ENCODE assay signal across 30 mouse cellular contexts in the genomic region with DNA sequence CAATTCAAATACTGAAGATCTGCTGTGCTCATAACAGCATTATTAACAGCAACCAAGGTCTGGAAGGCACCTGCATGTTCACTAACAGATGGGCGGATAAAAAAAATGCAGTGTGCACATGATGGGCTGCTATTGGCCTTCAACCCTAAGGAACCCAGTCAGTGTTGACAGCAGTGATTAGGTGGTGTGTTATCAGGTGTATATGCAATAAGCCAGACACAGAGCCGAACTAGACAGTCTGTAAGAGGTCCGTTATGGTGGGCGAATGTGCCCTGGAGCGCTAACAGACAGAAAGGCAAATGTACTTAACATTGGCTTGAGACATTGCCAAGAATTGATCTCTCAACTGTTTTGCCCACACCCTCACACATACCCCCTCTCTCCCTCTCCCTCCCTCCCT.
DNase-seq lines count a peak whose midpoint lies in the region; ATAC-seq and TF ChIP-seq lines count a peak whose summit lies in the region.
"Had no signal": no experiment of that assay in that cellular context is flagged by ENCODE, and none has a peak within 500 bp of the region (broad histone marks: within the 10 kb centered on the region; RNA-seq: fewer than 3 reads in every experiment).

No protein-coding gene starts in this region.

- no peaks in the 10 kb centered on the region for H3K36me3 ChIP-seq in heart, embryonic 11.5 days (ENCODE audit: control insufficient read depth, insufficient read depth, low read length)
- no peaks in the 10 kb centered on the region for H3K36me3 ChIP-seq in heart, embryonic 14.5 days (ENCODE audit: control insufficient read depth, insufficient read depth, low read length)
- H3K36me3 ChIP-seq in heart, adult 2 months (ENCODE audit: control insufficient read depth, insufficient read depth, low read length), result no peaks in the 10 kb centered on the region
- no peaks in the 10 kb centered on the region for H3K36me3 ChIP-seq in heart, postnatal 0 days (replicated peaks; ENCODE audit: control insufficient read depth, insufficient read depth, low read length)
- H3K36me3 ChIP-seq in hindbrain, embryonic 16.5 days (ENCODE audit: control insufficient read depth, insufficient read depth, low read length), result no peaks in the 10 kb centered on the region
- H3K36me3 ChIP-seq: embryonic facial prominence, embryonic 10.5 days; forebrain, embryonic 12.5 days; forebrain, embryonic 15.5 days; G1E; hindbrain, embryonic 12.5 days; intestine, embryonic 15.5 days; kidney, embryonic 15.5 days had no signal

- H3K79me2 ChIP-seq in heart, adult 2 months (replicated peaks; ENCODE audit: control insufficient read depth, insufficient read depth, low read length), result no peaks in the 10 kb centered on the region

- no peak for DNase-seq in heart, postnatal 14 days
- DNase-seq in heart, adult 2 months, result no peak
- DNase-seq in heart, postnatal 0 days (ENCODE audit: low spot score), result peak; percentile 16
- DNase-seq in heart, postnatal 4 days, result no peak
- DNase-seq: adrenal gland, postnatal 14 days; B cell, adult 2 months; cerebellum, adult 11-12 months; cerebellum, adult 8-10 months; cerebellum, postnatal 10 days; cerebellum, postnatal 36 days; embryo, embryonic 11 days; gastrocnemius, postnatal 10 days; gastrocnemius, postnatal 36 days; kidney, adult 11 months; kidney, adult 8-10 months had no signal

- no peak overlapping the region for H3K9ac ChIP-seq in heart, embryonic 11.5 days (ENCODE audit: low read depth, low read length)
- H3K9ac ChIP-seq in heart, embryonic 14.5 days (ENCODE audit: low read length), result no peak overlapping the region
- no peak overlapping the region for H3K9ac ChIP-seq in heart, adult 2 months (ENCODE audit: low read depth, low read length)
- H3K9ac ChIP-seq in heart, postnatal 0 days (replicated peaks; ENCODE audit: low read depth, low read length), result no peak overlapping the region
- no peak overlapping the region for H3K9ac ChIP-seq in hindbrain, embryonic 16.5 days (ENCODE audit: low read depth, low read length)
- H3K9ac ChIP-seq: embryonic facial prominence, embryonic 13.5 days; forebrain, embryonic 12.5 days; forebrain, embryonic 15.5 days; hindbrain, embryonic 12.5 days; hindbrain, embryonic 15.5 days; intestine, embryonic 15.5 days; kidney, embryonic 15.5 days had no signal

- no peak for TF ChIP-seq EP300 in heart, adult 2 months (IDR thresholded peaks at IDR 0.05; ENCODE audit: insufficient read depth, low read depth, low read length)
- peak; percentile 69; the same call in 1 of the 2 replicates for TF ChIP-seq EP300 in heart, postnatal 0 days (IDR thresholded peaks at IDR 0.05; ENCODE audit: low read depth)

- no peak overlapping the region for H3K4me3 ChIP-seq in heart, embryonic 11.5 days (ENCODE audit: low read depth, low read length)
- no peak overlapping the region for H3K4me3 ChIP-seq in heart, embryonic 14.5 days (ENCODE audit: control insufficient read depth in 1 of 2, insufficient read depth in 1 of 2, low read depth in 1 of 2, low read length in 2 of 2)
- no peak overlapping the region for H3K4me3 ChIP-seq in heart, adult 2 months
- H3K4me3 ChIP-seq in heart, postnatal 0 days (ENCODE audit: low read depth, low read length), result no peak overlapping the region
- no peak overlapping the region for H3K4me3 ChIP-seq in hindbrain, embryonic 16.5 days (ENCODE audit: low read length)
- H3K4me3 ChIP-seq: embryonic facial prominence, embryonic 10.5 days; embryonic facial prominence, embryonic 13.5 days; erythroblast, embryonic 14.5 days; forebrain, embryonic 12.5 days; forebrain, embryonic 15.5 days; hindbrain, embryonic 12.5 days; hindbrain, embryonic 15.5 days; intestine, embryonic 15.5 days; kidney, embryonic 15.5 days had no signal

- WGBS in heart, embryonic 11.5 days (ENCODE audit: insufficient replicate concordance), result 34% methylated on average over 5 of the region's 5 CpGs
- 11% methylated on average over 5 of the region's 5 CpGs for WGBS in heart, embryonic 14.5 days
- WGBS in heart, adult 2 months, result 39% methylated on average over 5 of the region's 5 CpGs
- WGBS in heart, postnatal 0 days, result 26% methylated on average over 5 of the region's 5 CpGs
- WGBS in hindbrain, embryonic 16.5 days, result 76% methylated on average over 5 of the region's 5 CpGs

- H3K9me3 ChIP-seq in heart, embryonic 11.5 days (replicated peaks; ENCODE audit: control insufficient read depth, low read length), result no peaks in the 10 kb centered on the region; the same call in 1 of the 2 replicates
- 0 out of 2 replicates have a peak, but pooled peaks cover 5% of the 10 kb centered on the region for H3K9me3 ChIP-seq in heart, embryonic 14.5 days (ENCODE audit: control insufficient read depth, low read length)
- H3K9me3 ChIP-seq in heart, postnatal 0 days (replicated peaks; ENCODE audit: control insufficient read depth, low read length), result no peaks in the 10 kb centered on the region; the same call in 1 of the 2 replicates
- no peaks in the 10 kb centered on the region for H3K9me3 ChIP-seq in hindbrain, embryonic 16.5 days (ENCODE audit: control insufficient read depth, low read length)
- H3K9me3 ChIP-seq: forebrain, embryonic 12.5 days; forebrain, embryonic 15.5 days; intestine, embryonic 15.5 days; kidney, embryonic 15.5 days had no signal

- H3K27me3 ChIP-seq in heart, embryonic 11.5 days (ENCODE audit: control insufficient read depth, insufficient read depth, low read length), result no peaks in the 10 kb centered on the region
- H3K27me3 ChIP-seq in heart, embryonic 14.5 days (ENCODE audit: control insufficient read depth, insufficient read depth, low read length), result no peaks in the 10 kb centered on the region
- H3K27me3 ChIP-seq in heart, adult 2 months (ENCODE audit: control insufficient read depth, insufficient read depth, low read length), result no peaks in the 10 kb centered on the region
- H3K27me3 ChIP-seq in heart, postnatal 0 days (ENCODE audit: control insufficient read depth, insufficient read depth, low read length), result no peaks in the 10 kb centered on the region
- H3K27me3 ChIP-seq in hindbrain, embryonic 16.5 days (replicated peaks; ENCODE audit: control insufficient read depth, insufficient read depth, low read length), result no peaks in the 10 kb centered on the region
- H3K27me3 ChIP-seq: CH12.LX; embryonic facial prominence, embryonic 13.5 days; forebrain, embryonic 12.5 days; forebrain, embryonic 15.5 days; hindbrain, embryonic 12.5 days; hindbrain, embryonic 15.5 days; intestine, embryonic 15.5 days; kidney, embryonic 15.5 days; Patski had no signal

- intact Hi-C loops in heart, postnatal 14 days (cut with DNase I), result no loop called here
- intact Hi-C loops in heart, adult 2 months (cut with DNase I), result no loop called here

- no peak for TF ChIP-seq CTCF in heart, adult 2 months (IDR thresholded peaks at IDR 0.05)
- TF ChIP-seq CTCF in heart, postnatal 0 days (IDR thresholded peaks at IDR 0.05; ENCODE audit: low read depth), result no peak

- no peak overlapping the region for H3K27ac ChIP-seq in heart, embryonic 11.5 days (ENCODE audit: low read depth, low read length)
- peak overlapping the region; percentile 34 to 57 for H3K27ac ChIP-seq in heart, embryonic 14.5 days (replicated peaks in 1 of 2; ENCODE audit: control insufficient read depth in 1 of 2, insufficient read depth in 1 of 2, low read depth in 2 of 2, low read length in 2 of 2)
- H3K27ac ChIP-seq in heart, adult 2 months, result no peak overlapping the region
- no peak overlapping the region for H3K27ac ChIP-seq in heart, postnatal 0 days (ENCODE audit: low read depth)
- H3K27ac ChIP-seq in hindbrain, embryonic 16.5 days (ENCODE audit: low read depth, low read length), result no peak overlapping the region
- H3K27ac ChIP-seq: embryonic facial prominence, embryonic 10.5 days; embryonic facial prominence, embryonic 13.5 days; forebrain, embryonic 12.5 days; forebrain, embryonic 15.5 days; hindbrain, embryonic 12.5 days; intestine, embryonic 15.5 days; kidney, embryonic 15.5 days had no signal

- H3K4me1 ChIP-seq in heart, embryonic 11.5 days (ENCODE audit: control insufficient read depth, insufficient read depth, low read length), result peaks cover 8% of the 10 kb centered on the region
- H3K4me1 ChIP-seq in heart, embryonic 14.5 days (ENCODE audit: control insufficient read depth in 2 of 2, insufficient read depth in 2 of 2, low read length in 2 of 2), result peaks cover 13 to 17% of the 10 kb centered on the region in 2 experiments
- no peaks in the 10 kb centered on the region for H3K4me1 ChIP-seq in heart, adult 2 months (ENCODE audit: control insufficient read depth, insufficient read depth, low read length)
- H3K4me1 ChIP-seq in heart, postnatal 0 days (ENCODE audit: control insufficient read depth, insufficient read depth), result 0 out of 2 replicates have a peak, but pooled peaks cover 8% of the 10 kb centered on the region
- no peaks in the 10 kb centered on the region for H3K4me1 ChIP-seq in hindbrain, embryonic 16.5 days (ENCODE audit: control insufficient read depth, insufficient read depth, low read depth, low read length)
- H3K4me1 ChIP-seq: forebrain, embryonic 12.5 days; hindbrain, embryonic 12.5 days; intestine, embryonic 15.5 days; kidney, embryonic 15.5 days had no signal

- peak; percentile 77 for ATAC-seq in heart, embryonic 11.5 days (replicated peaks; ENCODE audit: insufficient number of reproducible peaks, low FRiP score, low TSS enrichment)
- ATAC-seq in heart, embryonic 14.5 days (ENCODE audit: insufficient number of reproducible peaks, insufficient read depth, low FRiP score, low read depth), result peak; percentile 87
- ATAC-seq in heart, postnatal 0 days (ENCODE audit: insufficient read depth, low read depth), result peak; percentile 87
- ATAC-seq in hindbrain, embryonic 16.5 days, result no peak
- ATAC-seq: forebrain, embryonic 15.5 days; intestine, embryonic 15.5 days; Patski had no signal

- H3K4me2 ChIP-seq in heart, embryonic 11.5 days, result peak overlapping the region; percentile 25; the same call in 1 of the 2 replicates
- H3K4me2 ChIP-seq in heart, embryonic 14.5 days (ENCODE audit: low read length), result peak overlapping the region; percentile 32
- H3K4me2 ChIP-seq in heart, postnatal 0 days (ENCODE audit: low read depth, low read length), result peak overlapping the region; percentile 19; the same call in 1 of the 2 replicates
- H3K4me2 ChIP-seq in hindbrain, embryonic 16.5 days (ENCODE audit: low read length), result no peak overlapping the region
- H3K4me2 ChIP-seq: embryonic facial prominence, embryonic 13.5 days; forebrain, embryonic 12.5 days; forebrain, embryonic 15.5 days; hindbrain, embryonic 12.5 days; hindbrain, embryonic 15.5 days; intestine, embryonic 15.5 days; kidney, embryonic 15.5 days had no signal

- no peak for TF ChIP-seq POLR2A in heart, adult 2 months (IDR thresholded peaks at IDR 0.05; ENCODE audit: insufficient read depth, low read depth, low read length)

Comparison
In these comparisons a context has a peak if more than half of its experiments do, and no peak if none do; other contexts are left out.
1. H3K27ac ChIP-seq: peak in heart, embryonic 14.5 days (2 of 2); none in heart, embryonic 11.5 days (single experiment), heart, adult 2 months (single experiment), heart, postnatal 0 days (single experiment) and hindbrain, embryonic 16.5 days (single experiment).